In the genomic region with DNA sequence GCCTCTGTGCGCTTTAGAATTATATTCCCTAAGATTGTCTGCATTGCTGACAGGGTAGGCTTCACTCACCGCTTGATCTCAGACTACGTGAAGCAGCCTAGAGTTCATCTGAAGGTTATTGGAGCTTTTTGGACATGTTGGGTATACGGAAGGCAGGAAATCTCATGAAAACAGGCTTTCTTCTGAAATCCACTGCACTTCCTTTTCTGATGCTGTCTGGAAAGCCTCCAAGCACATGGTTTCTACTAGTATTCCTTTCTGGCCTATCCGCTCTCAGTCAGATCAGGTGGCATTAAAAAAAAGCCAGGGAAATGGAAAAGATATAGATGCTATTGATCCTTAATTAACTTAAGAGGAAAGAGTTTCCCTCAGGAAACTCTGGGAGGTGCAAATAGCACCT, we compare ENCODE assay signal across 9 mouse cellular contexts.
DNase-seq lines count a peak whose midpoint lies in the region; ATAC-seq lines count a peak whose summit lies in the region.
"Had no signal": no experiment of that assay in that cellular context is flagged by ENCODE, and none has a peak within 500 bp of the region (broad histone marks: within the 10 kb centered on the region; RNA-seq: fewer than 3 reads in every experiment).

No protein-coding gene starts in this region.

- no peak for ATAC-seq in heart, embryonic 13.5 days (ENCODE audit: extremely low read depth, insufficient number of reproducible peaks, low FRiP score, low TSS enrichment)
- ATAC-seq in neural tube, embryonic 11.5 days (ENCODE audit: insufficient read depth, low FRiP score, low TSS enrichment): no peak
- no peak for ATAC-seq in megakaryocyte progenitor cell, adult 5-6 weeks (replicated peaks; ENCODE audit: poor library complexity)
- no peak for ATAC-seq in forebrain, embryonic 13.5 days

- WGBS in heart, embryonic 13.5 days: 59% methylated on average over 5 of the region's 5 CpGs
- 82% methylated on average over 5 of the region's 5 CpGs for WGBS in neural tube, embryonic 11.5 days
- 88% methylated on average over 5 of the region's 5 CpGs for WGBS in midbrain, embryonic 10.5 days
- 94% methylated on average over 5 of the region's 5 CpGs for WGBS in forebrain, embryonic 13.5 days

- no peak overlapping the region for H3K9ac ChIP-seq in heart, embryonic 13.5 days
- no peak overlapping the region for H3K9ac ChIP-seq in neural tube, embryonic 11.5 days (ENCODE audit: low read length)
- no peak overlapping the region for H3K9ac ChIP-seq in forebrain, embryonic 13.5 days

- no peaks in the 10 kb centered on the region for H3K9me3 ChIP-seq in heart, embryonic 13.5 days
- no peaks in the 10 kb centered on the region for H3K9me3 ChIP-seq in neural tube, embryonic 11.5 days (ENCODE audit: control insufficient read depth, low read length)
- no peaks in the 10 kb centered on the region for H3K9me3 ChIP-seq in midbrain, embryonic 10.5 days (replicated peaks)
- no peaks in the 10 kb centered on the region for H3K9me3 ChIP-seq in forebrain, embryonic 13.5 days (replicated peaks)

- H3K36me3 ChIP-seq in heart, embryonic 13.5 days: no peaks in the 10 kb centered on the region
- H3K36me3 ChIP-seq in neural tube, embryonic 11.5 days (ENCODE audit: control insufficient read depth, insufficient read depth, low read length): no peaks in the 10 kb centered on the region
- H3K36me3 ChIP-seq in midbrain, embryonic 10.5 days: no peaks in the 10 kb centered on the region
- no peaks in the 10 kb centered on the region for H3K36me3 ChIP-seq in forebrain, embryonic 13.5 days (ENCODE audit: poor library complexity, severe bottlenecking)

- DNase-seq in heart, postnatal 10 days: no peak
- DNase-seq in neural tube, embryonic 11.5 days (ENCODE audit: low spot score): no peak
- DNase-seq in neural tube, embryonic 10.5 days (ENCODE audit: extremely low spot score, low spot score): no peak
- no peak for DNase-seq in midbrain, embryonic 10.5 days (ENCODE audit: low spot score)
- no peak for DNase-seq in right cerebral cortex, postnatal 25 days

- H3K4me3 ChIP-seq in heart, embryonic 13.5 days: peak overlapping the region; percentile 69
- H3K4me3 ChIP-seq in neural tube, embryonic 11.5 days (ENCODE audit: low read depth, low read length): no peak overlapping the region
- peak overlapping the region; percentile 64 for H3K4me3 ChIP-seq in midbrain, embryonic 10.5 days
- no peak overlapping the region for H3K4me3 ChIP-seq in forebrain, embryonic 13.5 days
- H3K4me3 ChIP-seq: erythroblast, embryonic 14.5 days had no signal

- intact Hi-C loops in heart, postnatal 10 days (cut with DNase I): no loop called here

- H3K27me3 ChIP-seq in heart, embryonic 13.5 days (replicated peaks): no peaks in the 10 kb centered on the region
- no peaks in the 10 kb centered on the region for H3K27me3 ChIP-seq in neural tube, embryonic 11.5 days (ENCODE audit: control insufficient read depth, insufficient read depth, low read length)
- H3K27me3 ChIP-seq in midbrain, embryonic 10.5 days (ENCODE audit: low read depth, poor library complexity, severe bottlenecking): no peaks in the 10 kb centered on the region
- H3K27me3 ChIP-seq in forebrain, embryonic 13.5 days: no peaks in the 10 kb centered on the region

- H3K4me2 ChIP-seq in heart, embryonic 13.5 days: peak overlapping the region; percentile 76
- H3K4me2 ChIP-seq in neural tube, embryonic 11.5 days (ENCODE audit: low read depth): peak overlapping the region; percentile 13; the same call in 1 of the 2 replicates
- H3K4me2 ChIP-seq in forebrain, embryonic 13.5 days: no peak overlapping the region

- H3K4me1 ChIP-seq in heart, embryonic 13.5 days: peaks cover 22% of the 10 kb centered on the region
- H3K4me1 ChIP-seq in neural tube, embryonic 11.5 days (ENCODE audit: control insufficient read depth, insufficient read depth, low read length): no peaks in the 10 kb centered on the region
- H3K4me1 ChIP-seq in midbrain, embryonic 10.5 days: peaks cover 36% of the 10 kb centered on the region
- H3K4me1 ChIP-seq in forebrain, embryonic 13.5 days: peaks cover 15% of the 10 kb centered on the region

- peak overlapping the region; percentile 78; the same call in 1 of the 2 replicates for H3K27ac ChIP-seq in heart, embryonic 13.5 days (replicated peaks)
- no peak overlapping the region for H3K27ac ChIP-seq in neural tube, embryonic 11.5 days (ENCODE audit: low read depth, low read length)
- H3K27ac ChIP-seq in midbrain, embryonic 10.5 days (replicated peaks): no peak overlapping the region
- H3K27ac ChIP-seq in forebrain, embryonic 13.5 days: no peak overlapping the region

Comparison
In these comparisons a context has a peak if more than half of its experiments do, and no peak if none do; other contexts are left out.
1. H3K4me3 ChIP-seq: peak in heart, embryonic 13.5 days (single experiment) and midbrain, embryonic 10.5 days (single experiment); none in neural tube, embryonic 11.5 days (single experiment) and forebrain, embryonic 13.5 days (single experiment).